Mouse (Mus musculus) C2C12 (cell line): ENCODE data around the gene Ndufaf2. TPM values are rescaled to one million over a fixed set of nuclear protein-coding genes. Genes with fewer than 3 reads are reported as not detected.

Experiments used
- H3K27me3 ChIP-seq: one replicate; pipeline ENCODE4 v1.6.1; 2011; ENCODE audit not compliant: control insufficient read depth, insufficient read depth, insufficient read length
- H3K36me3 ChIP-seq: one replicate; pipeline ENCODE4 v1.6.1; 2011; ENCODE audit not compliant: control insufficient read depth, insufficient read depth
- H3K4me3 ChIP-seq: one replicate; pipeline ENCODE4 v1.5.1; 2011; ENCODE audit warnings: mild to moderate bottlenecking, control low read depth; ENCODE audit not compliant: poor library complexity, insufficient read depth, severe bottlenecking
- H3K79me2 ChIP-seq: one replicate; pipeline ENCODE4 v1.6.1; 2011; ENCODE audit not compliant: control insufficient read depth, insufficient read depth
- H3K79me3 ChIP-seq: one replicate; pipeline ENCODE4 v1.6.1; 2011; ENCODE audit warnings: low read depth, control low read depth
- H3ac ChIP-seq: one replicate; pipeline ENCODE3; 2011; ENCODE audit warnings: low read depth; ENCODE audit not compliant: control insufficient read depth, insufficient read length
- CEBPB ChIP-seq: IDR thresholded peaks from one replicate; pipeline ENCODE4 v1.6.1; 2011; ENCODE audit warnings: low read depth, mild to moderate bottlenecking, control low read depth, moderate library complexity
- CTCF ChIP-seq: IDR thresholded peaks from one replicate; pipeline ENCODE4 v1.5.1; 2011; ENCODE audit not compliant: control insufficient read depth, insufficient read depth, insufficient read length
- FOSL1 ChIP-seq: IDR thresholded peaks from one replicate; pipeline ENCODE4 v1.8.0; 2011; ENCODE audit warnings: mild to moderate bottlenecking, low read length; ENCODE audit not compliant: poor library complexity, insufficient read depth, severe bottlenecking
- MAX ChIP-seq: IDR thresholded peaks from one replicate; pipeline ENCODE4 v1.6.1; 2011; ENCODE audit warnings: mild to moderate bottlenecking, control low read depth
- MYOD1 ChIP-seq: IDR thresholded peaks from one replicate; pipeline ENCODE4 v1.6.1; 2011; ENCODE audit warnings: low read depth; ENCODE audit not compliant: control insufficient read depth, insufficient read length
- MYOG ChIP-seq: IDR thresholded peaks from one replicate; pipeline ENCODE4 v1.6.1; 2011; ENCODE audit not compliant: control insufficient read depth, insufficient read length; ENCODE audit errors: extremely low read depth
- USF1 ChIP-seq: IDR thresholded peaks from one replicate; pipeline ENCODE4 v1.6.1; 2011; ENCODE audit warnings: low read depth, mild to moderate bottlenecking, control low read depth, moderate library complexity
- long read RNA-seq, 2 experiments: library from polyadenylated mRNA; unstranded; transcript quantifications; one replicate each; pipeline ENCODE4 v2.0.0; 2019 to 2020
- polyA plus RNA-seq: library from polyadenylated mRNA; unstranded; fragments of >200 nt; fragmentation: generic; extraction: Trizol; gene quantifications from one replicate; pipeline ENCODE4 v1.2.1, GENCODE M21; 2012; ENCODE audit warnings: missing spikeins

Ndufaf2 gene
- 40.2 TPM for polyA plus RNA-seq
- long read RNA-seq, experiment 1, transcript Ndufaf2-201 (4 exons, 678 nt), result major isoform, 25 of 31 reads
- long read RNA-seq, experiment 1, partial matches to known transcripts, result 1 of 31 reads
- long read RNA-seq, experiment 1, other reads (novel, unspliced or antisense), result 5 of 31 reads
- long read RNA-seq, experiment 2, partial matches to known transcripts, result 1 of 4 reads
- long read RNA-seq, experiment 2, other reads (novel, unspliced or antisense), result 2 of 4 reads

DNA sequence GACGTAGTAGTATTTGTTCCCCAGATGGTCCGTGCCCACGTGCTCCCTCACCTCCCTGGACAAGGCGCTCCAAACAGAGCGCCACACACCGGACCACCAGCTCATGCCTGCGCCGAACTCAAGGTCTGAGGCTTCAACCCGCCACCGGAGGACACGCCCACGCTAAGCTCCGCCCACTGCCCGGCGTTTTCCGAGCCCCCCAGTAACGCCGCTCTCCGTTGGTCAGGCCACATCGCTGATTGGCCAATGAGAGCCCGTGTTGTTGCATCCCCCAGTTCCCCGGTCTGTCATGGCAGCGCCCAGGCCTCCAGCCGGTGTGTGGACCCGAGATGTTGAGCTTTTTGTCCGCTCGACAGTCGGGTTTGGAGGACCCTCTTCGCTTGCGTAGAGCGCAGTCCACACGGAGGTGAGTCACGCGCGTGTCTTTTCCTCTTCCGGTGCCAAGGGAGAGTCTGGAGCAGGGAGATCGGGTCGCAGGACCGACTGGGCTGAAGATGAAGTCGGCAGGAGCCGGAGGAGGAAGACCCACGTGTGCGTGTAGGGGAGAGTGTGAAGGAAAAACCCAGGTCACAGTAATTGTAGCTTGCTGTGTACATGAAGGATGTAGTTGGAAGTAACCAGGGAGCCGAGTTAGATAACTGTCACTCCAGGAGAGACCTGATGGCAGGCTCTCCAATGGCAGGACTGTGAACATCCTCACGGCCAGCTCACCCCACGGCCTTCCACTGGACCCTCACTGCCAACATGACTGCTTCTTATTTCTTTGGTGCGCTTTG lies at the start of gene Ndufaf2, which contains the start of gene Ercc8:
Gene Ndufaf2 (minus strand): TSS at position 159 of the 776 bp plus-strand sequence.
Gene Ercc8 (plus strand): TSS at position 267 of the 776 bp plus-strand sequence.
- no peaks in the 10 kb centered on the region for H3K27me3 ChIP-seq
- TF ChIP-seq CTCF, result no peak
- peak; percentile 54 for TF ChIP-seq MAX
- H3K79me3 ChIP-seq, result peaks cover 18% of the 10 kb centered on the region
- H3K4me3 ChIP-seq, result peak within 1 kb of the TSS; percentile 68
- peaks cover 13% of the 10 kb centered on the region for H3K36me3 ChIP-seq
- peaks cover 67% of the 10 kb centered on the region for H3K79me2 ChIP-seq
- peak within 1 kb of the TSS; percentile 79 for H3ac ChIP-seq

DNA sequence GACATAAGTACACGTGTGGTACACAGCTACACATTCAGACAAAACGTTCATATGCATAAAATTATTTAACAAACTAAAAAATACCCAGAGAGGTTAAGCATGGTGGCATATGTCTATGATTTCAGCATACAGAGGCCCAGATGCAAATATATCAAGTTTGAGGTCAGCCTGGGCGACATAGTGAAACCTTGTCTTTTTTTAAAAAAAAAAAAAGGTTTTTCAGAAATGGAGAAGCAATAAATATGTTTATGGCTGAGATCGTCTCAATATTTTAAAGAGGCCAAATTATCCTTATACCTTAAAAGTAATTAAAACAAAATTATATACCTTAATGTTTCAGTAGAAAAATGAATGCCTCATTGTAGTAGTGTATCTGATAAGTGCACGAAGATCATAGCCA lies 49.7 kb upstream of the Ndufaf2 start:
- Histone ChIP-seq H3K27me3 (no peaks in the 10 kb centered on the region), H3K79me3 (no peaks in the 10 kb centered on the region), H3K4me3 (no peak overlapping the region), H3K36me3 (no peaks in the 10 kb centered on the region), H3ac (no peak overlapping the region), H3K79me2 (no peaks in the 10 kb centered on the region)
- no peak for TF ChIP-seq USF1
- no peak for TF ChIP-seq CEBPB
- TF ChIP-seq CTCF, result no peak
- TF ChIP-seq FOSL1, result no peak
- TF ChIP-seq MYOD1, result no peak
- no peak for TF ChIP-seq MYOG
- TF ChIP-seq MAX, result no peak

DNA sequence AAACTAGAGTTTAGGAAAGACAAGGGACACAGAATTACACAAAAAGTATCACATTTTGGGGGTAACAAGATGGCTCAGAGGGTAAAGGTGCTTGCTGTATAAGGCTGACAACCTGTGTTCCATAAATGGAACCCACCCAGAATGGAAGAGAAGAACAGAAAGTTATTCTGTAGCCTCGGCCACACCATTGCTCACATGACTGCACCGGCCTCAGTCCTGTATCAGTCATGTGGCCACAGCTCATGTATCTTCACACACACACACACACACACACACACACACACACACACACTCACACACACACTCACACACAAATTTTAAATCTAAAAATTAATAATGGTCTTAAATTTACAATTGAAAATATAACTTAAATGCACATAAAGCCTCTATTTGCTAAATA lies 49.0 kb upstream of the Ndufaf2 start:
- TF ChIP-seq MAX (no peak), FOSL1 (no peak), CEBPB (no peak), MYOD1 (no peak), MYOG (no peak), USF1 (no peak), CTCF (no peak)
- Histone ChIP-seq H3K79me3 (no peaks in the 10 kb centered on the region), H3K27me3 (no peaks in the 10 kb centered on the region), H3K4me3 (no peak overlapping the region), H3ac (no peak overlapping the region), H3K79me2 (no peaks in the 10 kb centered on the region), H3K36me3 (no peaks in the 10 kb centered on the region)

DNA sequence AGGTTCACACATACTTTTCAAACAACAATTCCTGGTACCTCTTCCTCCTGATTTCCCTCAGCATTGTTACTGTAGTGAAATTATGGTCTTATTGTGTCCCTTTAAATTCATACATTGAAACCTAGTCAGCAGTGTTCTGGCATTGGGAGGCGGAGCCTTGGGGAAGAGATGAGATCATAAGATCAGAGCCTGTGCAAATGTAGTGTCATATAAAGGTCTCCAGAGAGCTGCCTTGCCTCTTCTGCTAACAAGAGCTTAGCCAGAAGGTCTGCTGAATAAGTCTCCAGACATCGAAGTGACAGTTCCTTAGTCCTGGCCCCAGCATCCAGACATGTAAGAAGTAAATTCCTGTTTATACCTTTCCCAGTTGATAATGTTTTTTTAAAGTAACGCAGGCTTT lies 46.4 kb upstream of the Ndufaf2 start:
- no peaks in the 10 kb centered on the region for H3K79me3 ChIP-seq
- no peak overlapping the region for H3K4me3 ChIP-seq
- no peak overlapping the region for H3ac ChIP-seq
- H3K27me3 ChIP-seq, result no peaks in the 10 kb centered on the region
- no peaks in the 10 kb centered on the region for H3K79me2 ChIP-seq
- no peaks in the 10 kb centered on the region for H3K36me3 ChIP-seq
- TF ChIP-seq FOSL1 (no peak), CTCF (no peak), USF1 (no peak), CEBPB (no peak), MYOD1 (no peak), MYOG (no peak), MAX (no peak)

DNA sequence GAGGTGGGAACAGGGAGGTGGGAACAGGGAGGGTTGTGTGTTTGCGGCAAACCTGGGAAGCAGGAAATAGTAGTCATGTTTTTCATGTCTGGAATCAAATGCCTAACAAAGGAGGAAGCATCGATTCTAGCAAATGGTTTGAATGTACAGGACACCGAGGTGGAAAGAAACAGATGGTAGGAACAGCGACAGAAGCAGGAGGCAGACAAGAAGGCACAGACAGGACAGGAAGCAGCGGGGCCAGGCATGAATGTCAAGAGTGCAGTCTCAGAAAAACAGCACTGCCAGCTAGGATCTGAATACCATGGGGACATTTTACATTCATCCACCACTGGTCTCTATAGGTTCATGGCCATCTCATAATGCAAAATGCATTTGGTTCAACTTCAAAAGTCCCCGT lies 37.1 kb upstream of the Ndufaf2 start:
- Histone ChIP-seq H3K27me3 (no peaks in the 10 kb centered on the region), H3K79me3 (no peaks in the 10 kb centered on the region), H3K79me2 (no peaks in the 10 kb centered on the region), H3ac (no peak overlapping the region), H3K36me3 (peaks cover 20% of the 10 kb centered on the region), H3K4me3 (no peak overlapping the region)
- TF ChIP-seq MAX (no peak), MYOG (no peak)

DNA sequence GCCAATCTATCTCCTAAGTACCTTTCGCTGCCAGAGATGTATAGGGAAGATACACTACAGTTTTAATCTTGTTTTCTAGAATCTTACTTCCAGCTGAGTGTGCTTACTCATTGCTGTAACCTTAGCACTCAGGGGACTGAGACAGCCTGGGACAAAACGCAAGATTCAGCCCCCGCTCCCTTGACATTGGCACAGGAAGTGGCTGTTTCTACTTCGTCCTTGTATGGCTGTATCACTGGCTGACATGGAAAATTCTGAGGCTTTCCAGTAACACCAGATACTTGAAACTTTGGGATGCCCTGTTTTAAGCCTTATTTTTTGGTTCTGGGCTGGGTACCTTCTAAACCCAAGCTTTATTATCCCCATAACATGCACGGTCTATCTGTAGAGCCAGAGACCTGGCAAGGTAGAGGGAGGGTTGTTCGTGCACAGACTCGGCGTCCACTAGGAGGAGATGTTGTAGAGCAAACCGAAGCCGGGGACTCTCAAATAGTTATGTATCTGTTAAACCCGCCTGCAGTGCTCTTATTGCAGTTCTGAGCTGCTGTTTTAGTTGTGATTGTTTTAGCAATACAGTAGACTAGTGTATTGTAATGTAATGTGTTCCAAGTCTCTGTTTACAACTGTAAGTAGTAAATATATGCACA lies 32.8 kb upstream of the Ndufaf2 start:
- Histone ChIP-seq H3K4me3 (no peak overlapping the region), H3K27me3 (no peaks in the 10 kb centered on the region), H3K36me3 (peaks cover 38% of the 10 kb centered on the region), H3K79me3 (peaks cover 2% of the 10 kb centered on the region), H3K79me2 (no peaks in the 10 kb centered on the region), H3ac (no peak overlapping the region)
- no peak for TF ChIP-seq CTCF
- TF ChIP-seq MAX, result no peak
- TF ChIP-seq MYOG, result no peak
- TF ChIP-seq USF1, result no peak
- TF ChIP-seq CEBPB, result no peak
- TF ChIP-seq FOSL1, result no peak
- TF ChIP-seq MYOD1, result no peak
